Mouse (Mus musculus) testis, adult 2 months (tissue): ENCODE measurements around the gene Acta2.

Experiments
- CTCF ChIP-seq: fragments of 200-500 bp; IDR thresholded peaks from 2 replicates; pipeline ENCODE4 v1.5.1; 2012; ENCODE audit warnings: low read depth, mild to moderate bottlenecking, inconsistent platforms, low read length, moderate library complexity; ENCODE audit not compliant: control insufficient read depth, insufficient read depth, insufficient replicate concordance
- POLR2A ChIP-seq: fragments of 200-500 bp; IDR thresholded peaks from 2 replicates; pipeline ENCODE4 v1.6.1; 2012; ENCODE audit warnings: low read depth, mild to moderate bottlenecking, inconsistent platforms, low read length, moderate library complexity; ENCODE audit not compliant: control insufficient read depth

GRCm38 (mm10) chr19:34270824-34271464 lies 15.6 kb upstream of the Acta2 start:
- TF ChIP-seq CTCF (no peak), POLR2A (no peak)
